Mouse (Mus musculus): ENCODE results near the gene Ptprt.

Gene Ptprt

GRCm38 (mm10) chr2:162411014-162411413 is 249.9 kb downstream of the Ptprt start:
- peak; percentile 18 to 38 for DNase-seq (ENCODE audit: low spot score in 2 of 2)

DNA sequence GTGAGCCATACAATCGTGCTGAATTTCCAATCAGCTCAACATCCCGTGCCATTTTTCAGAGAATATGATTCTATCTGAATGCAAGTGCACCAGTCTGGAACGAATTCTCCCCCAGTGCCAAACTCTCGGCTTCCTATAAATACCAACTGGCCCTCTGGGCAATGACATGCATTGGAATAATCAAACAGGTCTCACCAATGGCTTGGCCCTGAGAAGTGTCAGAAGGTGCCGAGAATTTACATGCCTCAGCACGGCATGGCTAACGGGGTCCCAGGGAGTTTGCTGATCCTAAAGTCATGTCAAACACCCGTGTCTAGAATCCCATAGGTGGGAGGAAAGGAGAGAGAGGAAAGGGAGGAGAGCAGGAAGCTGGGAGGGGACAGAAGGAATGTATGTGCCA is 251.7 kb downstream of the Ptprt start:
- no peak for DNase-seq (ENCODE audit: low spot score in 2 of 2)

GRCm38 (mm10) chr2:162401316-162402100 is 259.4 kb downstream of the Ptprt start:
- no peak for DNase-seq (ENCODE audit: low spot score in 2 of 2)

- no peak for DNase-seq (ENCODE audit: low spot score in 2 of 2)
These were observed 266.3 kb downstream of the Ptprt start for GRCm38 (mm10) chr2:162394601-162395000.

GRCm38 (mm10) chr2:162391834-162392233 is 269.1 kb downstream of the Ptprt start:
- DNase-seq (ENCODE audit: low spot score in 2 of 2) = peak; percentile 37 to 38

- DNase-seq (ENCODE audit: low spot score in 2 of 2) = no peak
These were observed 283.6 kb downstream of the Ptprt start for GRCm38 (mm10) chr2:162377309-162377708.

DNA sequence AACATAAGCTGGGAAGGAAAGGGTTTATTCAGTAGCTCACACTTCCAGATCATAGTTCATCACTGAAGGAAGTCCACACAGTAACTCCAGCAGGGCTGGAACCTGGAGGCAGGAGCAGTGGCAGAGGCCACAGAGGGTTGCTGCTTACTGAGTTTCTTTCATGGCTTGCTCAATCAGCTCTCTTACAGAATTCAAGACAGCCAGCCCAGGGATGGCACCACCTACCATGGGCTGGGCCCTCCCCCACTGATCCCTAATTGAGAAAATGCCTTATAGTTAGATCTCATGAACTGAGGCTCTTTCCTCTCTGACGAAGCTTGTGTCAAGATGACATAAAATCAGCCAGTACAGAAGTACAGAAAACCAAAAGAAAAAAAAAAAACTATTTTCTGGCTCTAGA is 311.9 kb downstream of the Ptprt start:
- no peak for DNase-seq (ENCODE audit: low spot score in 2 of 2)

DNA sequence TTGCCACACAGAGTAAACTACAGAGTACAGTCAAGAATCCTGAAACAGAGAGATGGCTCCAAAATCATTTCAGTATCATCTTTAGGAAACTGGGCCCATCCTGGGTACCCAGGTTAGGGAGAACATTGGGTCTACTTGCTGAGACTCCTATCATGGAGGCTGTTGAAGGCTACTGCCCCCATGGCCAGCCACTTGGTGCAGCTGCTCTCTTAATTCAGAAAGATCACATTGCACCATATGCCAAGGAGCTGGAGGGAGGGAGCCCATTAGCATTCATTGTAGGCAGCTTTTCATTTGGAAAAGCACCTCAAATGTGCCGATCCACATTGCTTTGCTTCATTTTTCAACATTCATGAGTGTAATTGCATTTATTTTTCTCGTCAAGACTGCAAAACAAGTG is 319.1 kb downstream of the Ptprt start:
- DNase-seq (ENCODE audit: low spot score in 2 of 2) = no peak

DNA sequence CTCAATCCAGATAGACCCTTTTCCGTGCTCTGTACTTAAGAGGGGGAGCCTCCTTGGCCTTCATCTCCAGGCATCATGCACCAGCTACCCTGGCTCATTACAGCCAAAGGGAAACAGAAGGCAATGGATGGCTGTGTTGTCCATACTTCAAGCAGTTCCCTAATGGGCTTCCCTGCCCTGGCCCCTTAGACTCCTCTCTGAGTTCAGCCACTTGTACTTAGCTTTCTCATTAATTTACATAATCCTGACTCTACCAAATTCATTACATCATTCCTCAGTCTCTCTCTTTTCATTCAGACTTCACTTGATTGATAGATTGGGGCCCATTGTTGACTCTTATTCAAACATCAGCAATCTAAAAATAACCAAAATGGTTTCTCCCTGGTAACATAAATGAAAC is 320.7 kb downstream of the Ptprt start:
- no peak for DNase-seq (ENCODE audit: low spot score in 2 of 2)

DNA sequence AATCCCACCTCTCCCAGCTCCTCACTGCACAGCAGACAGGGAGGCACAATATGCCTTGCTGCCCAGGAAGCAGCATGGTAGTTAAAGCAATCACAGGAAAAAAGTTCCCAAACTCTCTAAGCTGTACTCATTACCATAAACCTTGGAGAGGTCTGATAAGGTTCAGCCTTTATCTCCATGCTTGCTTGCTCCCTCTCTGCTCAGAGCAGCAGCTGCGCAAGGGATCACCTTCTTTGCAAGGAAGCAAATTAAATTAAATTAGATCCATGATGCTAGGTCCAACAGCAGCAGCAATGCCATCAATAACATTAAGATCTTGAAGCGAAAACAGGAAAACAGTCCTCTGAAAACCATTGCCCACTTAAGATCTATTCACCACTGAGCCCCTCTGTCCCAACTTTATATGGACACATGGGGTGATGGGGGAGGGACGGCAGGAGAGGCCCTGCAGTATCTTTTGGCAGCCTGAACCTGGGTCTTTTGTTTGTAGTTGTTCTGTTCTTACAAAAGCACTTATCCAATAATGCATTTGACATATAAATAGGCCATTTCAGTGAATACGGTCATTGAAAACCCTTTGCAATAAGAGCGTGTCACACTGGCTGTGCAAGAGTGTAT is 328.8 kb downstream of the Ptprt start:
- DNase-seq (ENCODE audit: low spot score in 2 of 2) = no peak

GRCm38 (mm10) chr2:162329430-162329829 is 331.5 kb downstream of the Ptprt start:
- no peak for DNase-seq (ENCODE audit: low spot score in 2 of 2)

- no peak for DNase-seq (ENCODE audit: low spot score in 2 of 2)
These were observed 338.5 kb downstream of the Ptprt start for GRCm38 (mm10) chr2:162322411-162322810.

GRCm38 (mm10) chr2:162307996-162308395 is 353.0 kb downstream of the Ptprt start:
- no peak for DNase-seq (ENCODE audit: low spot score in 2 of 2)

- DNase-seq (ENCODE audit: low spot score in 2 of 2) = no peak
These were observed 366.9 kb downstream of the Ptprt start for GRCm38 (mm10) chr2:162294070-162294469.

DNA sequence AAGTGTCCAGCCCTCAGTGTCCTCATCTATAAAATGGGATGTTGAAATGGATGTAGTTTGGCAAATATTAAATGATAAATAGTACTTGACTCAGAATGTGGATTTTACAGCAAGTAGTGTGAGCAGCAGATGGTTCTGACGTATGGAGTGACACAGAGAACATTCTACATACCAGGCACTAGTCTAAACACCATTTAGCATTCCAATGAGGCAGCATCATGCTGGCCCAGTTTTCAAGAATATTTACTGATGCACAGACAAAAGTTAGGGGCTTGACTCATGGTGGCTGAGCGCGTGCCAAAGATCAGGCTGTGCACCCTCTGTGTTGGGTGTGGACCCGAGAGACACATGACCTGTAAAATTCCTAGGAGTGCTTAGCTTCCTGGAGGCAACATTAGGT is 378.3 kb downstream of the Ptprt start:
- no peak for DNase-seq (ENCODE audit: low spot score in 2 of 2)

GRCm38 (mm10) chr2:162282121-162282520 is 378.8 kb downstream of the Ptprt start:
- DNase-seq (ENCODE audit: low spot score in 2 of 2) = no peak

DNA sequence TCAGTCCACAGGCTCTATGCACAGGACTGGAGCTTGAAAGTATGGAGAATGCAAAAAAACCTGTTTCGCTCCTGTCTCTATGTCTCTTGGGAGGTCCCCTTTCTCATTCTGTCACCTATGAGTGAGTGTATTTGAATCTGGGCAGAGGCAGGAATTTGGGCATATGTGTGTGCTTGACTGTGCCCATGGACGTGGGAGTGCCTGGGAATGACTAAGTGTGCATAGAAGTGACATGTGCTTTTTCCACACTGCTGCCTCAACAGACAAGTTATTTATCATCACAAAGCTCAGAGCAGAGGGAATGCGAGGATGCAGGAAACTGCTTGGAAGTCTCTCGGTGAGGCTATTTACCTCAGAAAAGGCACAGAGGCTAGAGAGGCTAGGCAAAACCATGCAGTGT is 387.1 kb downstream of the Ptprt start:
- peak in 1 of 2 experiments; percentile 8 for DNase-seq (ENCODE audit: low spot score in 2 of 2)

DNA sequence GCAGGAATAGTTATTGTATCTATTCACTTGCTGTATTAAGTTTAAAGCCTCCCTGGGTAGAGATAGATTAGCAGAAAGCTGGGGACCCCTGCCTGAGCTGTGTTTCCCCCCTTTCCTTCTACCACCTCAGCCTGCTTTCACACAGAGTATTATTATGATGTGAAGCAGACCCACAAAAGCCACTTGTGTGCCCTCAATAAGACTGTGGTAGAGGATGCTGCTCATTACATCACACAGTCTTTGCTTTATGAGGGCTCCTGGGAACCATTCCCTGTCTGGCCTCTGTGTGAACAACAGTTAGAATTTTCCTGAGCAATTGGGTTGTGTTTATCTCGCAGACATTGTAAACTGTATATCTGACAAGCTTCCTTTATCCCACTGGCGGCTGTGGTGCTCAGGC is 409.7 kb downstream of the Ptprt start:
- DNase-seq (ENCODE audit: low spot score in 2 of 2) = no peak

DNA sequence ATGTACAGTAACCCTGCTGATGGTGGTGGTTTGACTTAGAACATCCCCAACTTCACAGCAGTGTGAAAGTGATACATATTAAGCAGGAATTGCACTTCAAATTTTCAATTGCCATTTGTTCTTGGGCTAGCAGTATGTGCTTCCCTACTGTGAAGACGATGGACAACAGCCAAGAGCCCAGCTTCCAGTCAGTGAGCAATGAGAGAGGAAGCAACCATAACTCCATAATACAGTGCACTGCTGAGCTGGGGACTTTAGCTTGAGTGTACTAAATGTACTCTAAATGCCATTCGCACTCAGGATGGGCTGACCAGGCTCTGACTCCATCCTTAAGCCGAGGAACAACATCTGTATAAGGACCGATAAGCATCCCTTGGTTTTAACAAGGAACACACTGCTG is 412.7 kb downstream of the Ptprt start:
- no peak for DNase-seq (ENCODE audit: low spot score in 2 of 2)

DNA sequence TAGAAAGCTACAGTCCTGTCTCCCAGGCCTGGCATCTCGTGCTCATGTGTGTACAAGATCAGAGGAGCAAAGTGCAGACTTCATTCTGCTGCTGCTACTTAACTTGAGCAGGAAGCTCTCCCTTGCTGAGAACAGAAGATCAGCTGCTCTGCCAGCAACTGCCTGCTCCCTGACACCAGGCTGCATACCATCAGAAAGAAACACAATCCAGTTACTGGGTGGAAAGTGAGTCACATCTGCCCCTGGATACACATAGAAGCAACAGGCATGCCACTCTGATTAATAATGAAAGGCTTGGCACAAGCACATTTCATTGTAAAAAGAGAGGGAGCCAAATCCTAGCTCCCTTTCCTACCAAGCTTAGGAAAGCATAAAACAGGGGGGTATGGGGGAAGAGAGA is 438.5 kb downstream of the Ptprt start:
- DNase-seq (ENCODE audit: low spot score in 2 of 2) = no peak

DNA sequence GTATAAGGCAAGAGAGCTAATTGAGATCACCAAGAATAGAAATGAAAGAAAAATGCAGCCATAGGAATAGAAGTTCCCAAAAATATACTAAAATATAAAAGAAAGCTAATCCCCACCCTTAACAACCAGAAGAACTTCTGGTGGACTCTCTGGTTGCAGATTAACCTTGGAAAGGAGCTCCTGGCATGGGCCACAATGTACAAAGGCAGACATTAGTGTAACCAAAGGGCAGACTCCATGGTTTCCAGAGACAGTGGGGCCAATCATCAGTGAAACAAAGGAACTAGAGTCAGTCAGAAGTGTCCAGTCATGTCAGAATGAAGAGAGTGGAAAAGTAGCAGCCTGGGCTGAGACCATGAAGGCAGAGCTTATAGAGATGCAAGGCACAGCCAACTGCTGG is 440.4 kb downstream of the Ptprt start:
- DNase-seq (ENCODE audit: low spot score in 2 of 2) = no peak

DNA sequence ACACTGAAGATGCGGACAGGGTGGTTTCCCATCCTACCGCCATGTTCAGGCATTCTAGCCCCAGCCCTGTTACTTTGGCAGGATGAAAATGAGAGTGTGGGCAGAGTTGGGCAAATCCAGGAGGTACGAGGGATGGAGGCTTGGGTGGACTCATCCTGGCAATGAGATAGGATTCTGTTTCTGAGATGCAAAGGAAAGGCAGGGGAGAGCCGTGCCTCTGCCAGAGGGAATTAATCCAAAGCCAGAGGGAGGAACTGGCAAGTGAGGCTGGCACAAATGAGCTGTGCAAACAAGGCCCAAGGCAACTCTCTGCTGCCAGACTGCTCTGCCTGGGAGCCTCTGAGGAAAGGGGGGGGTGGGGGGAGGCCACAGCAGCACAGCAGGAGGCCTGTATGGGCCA is 441.4 kb downstream of the Ptprt start:
- peak; percentile 29 to 33 for DNase-seq (ENCODE audit: low spot score in 2 of 2)

DNA sequence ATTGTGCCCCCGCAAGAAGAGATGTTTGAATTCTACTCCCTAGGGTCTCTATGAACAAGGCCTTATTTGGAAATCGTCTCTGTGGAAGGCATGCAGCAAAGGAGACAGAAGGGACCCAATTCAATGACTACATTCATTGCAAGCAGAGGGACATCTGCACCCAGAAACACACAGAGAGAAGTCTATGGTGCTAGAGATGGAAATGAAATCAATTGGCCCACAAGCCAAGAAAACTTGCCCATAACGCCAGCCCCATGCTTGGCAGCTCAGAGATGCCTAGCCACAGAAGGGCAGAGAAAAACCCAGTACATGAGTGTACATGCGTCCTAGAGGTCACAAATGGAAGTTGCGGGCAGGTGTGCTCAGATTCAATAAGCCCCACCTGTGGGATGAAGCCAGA is 443.1 kb downstream of the Ptprt start:
- no peak for DNase-seq (ENCODE audit: low spot score in 2 of 2)

- DNase-seq (ENCODE audit: low spot score in 2 of 2) = no peak
These were observed 448.6 kb downstream of the Ptprt start for GRCm38 (mm10) chr2:162212397-162212796.
